15 mouse cellular contexts compared by ENCODE assay signal in genomic region chr5:111113183-111113582, GRCm38 (mm10).
DNase-seq lines count a peak whose midpoint lies in the region; ATAC-seq lines count a peak whose summit lies in the region.
"Had no signal": no experiment of that assay in that cellular context is flagged by ENCODE, and none has a peak within 500 bp of the region (broad histone marks: within the 10 kb centered on the region; RNA-seq: fewer than 3 reads in every experiment).

No protein-coding gene starts in this region.

- H3K9me3 ChIP-seq in limb, embryonic 10.5 days (replicated peaks) = no peaks in the 10 kb centered on the region
- no peaks in the 10 kb centered on the region for H3K9me3 ChIP-seq in hindbrain, embryonic 16.5 days (ENCODE audit: control insufficient read depth, low read length)
- H3K9me3 ChIP-seq: midbrain, embryonic 13.5 days had no signal

- WGBS in limb, embryonic 10.5 days = 54% methylated on average over 7 of the region's 7 CpGs
- WGBS in hindbrain, embryonic 16.5 days = 86% methylated on average over 7 of the region's 7 CpGs

- peaks cover 50% of the 10 kb centered on the region for H3K4me1 ChIP-seq in limb, embryonic 10.5 days
- 0 out of 2 replicates have a peak, but pooled peaks cover 2% of the 10 kb centered on the region for H3K4me1 ChIP-seq in hindbrain, embryonic 16.5 days (ENCODE audit: control insufficient read depth, insufficient read depth, low read depth, low read length)

- no peak overlapping the region for H3K4me2 ChIP-seq in hindbrain, embryonic 16.5 days (ENCODE audit: low read length)
- H3K4me2 ChIP-seq: hindbrain, embryonic 14.5 days; midbrain, embryonic 13.5 days had no signal

- no peak overlapping the region for H3K9ac ChIP-seq in hindbrain, embryonic 16.5 days (ENCODE audit: low read depth, low read length)
- H3K9ac ChIP-seq: hindbrain, embryonic 14.5 days; midbrain, embryonic 13.5 days had no signal

- no peak overlapping the region for H3K4me3 ChIP-seq in limb, embryonic 10.5 days
- H3K4me3 ChIP-seq in hindbrain, embryonic 16.5 days (ENCODE audit: low read length) = no peak overlapping the region
- H3K4me3 ChIP-seq: heart, adult 2 months; layer of hippocampus, adult 2 months; midbrain, embryonic 13.5 days had no signal

- H3K36me3 ChIP-seq in limb, embryonic 10.5 days = no peaks in the 10 kb centered on the region
- H3K36me3 ChIP-seq in hindbrain, embryonic 16.5 days (ENCODE audit: control insufficient read depth, insufficient read depth, low read length) = no peaks in the 10 kb centered on the region
- H3K36me3 ChIP-seq: midbrain, embryonic 13.5 days had no signal

- peak overlapping the region; percentile 15; the same call in 1 of the 2 replicates for H3K27ac ChIP-seq in limb, embryonic 10.5 days
- H3K27ac ChIP-seq in hindbrain, embryonic 16.5 days (ENCODE audit: low read depth, low read length) = no peak overlapping the region
- H3K27ac ChIP-seq: hindbrain, embryonic 14.5 days; layer of hippocampus, adult 2 months; midbrain, embryonic 13.5 days had no signal

- H3K27me3 ChIP-seq in limb, embryonic 10.5 days (ENCODE audit: low read depth, poor library complexity, severe bottlenecking) = no peaks in the 10 kb centered on the region
- no peaks in the 10 kb centered on the region for H3K27me3 ChIP-seq in hindbrain, embryonic 16.5 days (replicated peaks; ENCODE audit: control insufficient read depth, insufficient read depth, low read length)
- H3K27me3 ChIP-seq: midbrain, embryonic 13.5 days had no signal

- peak; percentile 26 to 56 for DNase-seq in gastrocnemius, adult 8-10 months (ENCODE audit: low spot score in 2 of 2)
- no peak for DNase-seq in gastrocnemius, postnatal 10 days
- peak; percentile 14 for DNase-seq in thymus, postnatal 25 days
- DNase-seq in thymus, postnatal 36 days = no peak
- no peak for DNase-seq in limb, embryonic 10.5 days (ENCODE audit: low spot score)
- no peak for DNase-seq in lung, postnatal 36 days
- no peak for DNase-seq in liver
- DNase-seq: cerebellum, adult 9-11 months; embryo, embryonic 11 days; heart, adult 2 months; lung, postnatal 4 days had no signal

- no peak for ATAC-seq in hindbrain, embryonic 16.5 days
- ATAC-seq: midbrain, embryonic 13.5 days had no signal

Comparison
In these comparisons a context has a peak if more than half of its experiments do, and no peak if none do; other contexts are left out.
1. DNase-seq: peak in gastrocnemius, adult 8-10 months (2 of 2) and thymus, postnatal 25 days (single experiment); none in gastrocnemius, postnatal 10 days (single experiment), thymus, postnatal 36 days (0 of 2), limb, embryonic 10.5 days (single experiment), lung, postnatal 36 days (single experiment) and liver (single experiment).